Mouse (Mus musculus) neural tube, embryonic 13.5 days (tissue): ENCODE measurements around the gene Epc2. TPM values are rescaled to one million over a fixed set of nuclear protein-coding genes. Genes with fewer than 3 reads are reported as not detected.
"Not testable (repeated sequence)": the region's sequence is repeated elsewhere in the genome, so short reads cannot be mapped to it uniquely, and the experiment has no call there.

Experiments
- ATAC-seq: fragments of 200-750 bp; cut with Nextera tagmentation; 2 replicates; pipeline ENCODE4 v1.8.0; 2017; ENCODE audit warnings: low read depth, mild to moderate bottlenecking, moderate TSS enrichment, moderate library complexity
- H3K27ac ChIP-seq: fragments of 300-500 bp; sonication (generic); replicated peaks from 2 replicates; pipeline ENCODE4 v1.5.1; 2015; ENCODE audit warnings: moderate library complexity, mild to moderate bottlenecking, inconsistent platforms
- H3K27me3 ChIP-seq: fragments of 300-500 bp; sonication (generic); 2 replicates; pipeline ENCODE4 v1.6.1; 2015; ENCODE audit warnings: mild to moderate bottlenecking, inconsistent platforms
- H3K36me3 ChIP-seq: fragments of 300-500 bp; sonication (generic); 2 replicates; pipeline ENCODE4 v1.6.1; 2015; ENCODE audit warnings: mild to moderate bottlenecking, inconsistent platforms
- H3K4me1 ChIP-seq: fragments of 300-500 bp; sonication (generic); replicated peaks from 2 replicates; pipeline ENCODE4 v1.6.1; 2015; ENCODE audit warnings: inconsistent platforms
- H3K4me2 ChIP-seq: fragments of 300-500 bp; sonication (generic); 2 replicates; pipeline ENCODE4 v1.6.1; 2015; ENCODE audit warnings: inconsistent platforms, mild to moderate bottlenecking, moderate library complexity
- H3K4me3 ChIP-seq: fragments of 300-500 bp; sonication (generic); 2 replicates; pipeline ENCODE4 v1.5.1; 2015; ENCODE audit warnings: mild to moderate bottlenecking, inconsistent platforms
- H3K9ac ChIP-seq: fragments of 300-500 bp; sonication (generic); 2 replicates; pipeline ENCODE4 v1.6.1; 2015; ENCODE audit warnings: moderate library complexity, mild to moderate bottlenecking, inconsistent platforms
- H3K9me3 ChIP-seq: fragments of 300-500 bp; sonication (generic); 2 replicates; pipeline ENCODE4 v1.6.1; 2016; ENCODE audit warnings: inconsistent platforms
- WGBS: fragments of 180-500 bp; shearing (Covaris S2); methylation state at CpG from one replicate; pipeline ENCODE4 v1.1.7; 2015; 5-methylcytosine and 5-hydroxymethylcytosine counted together
- polyA plus RNA-seq: library from polyadenylated mRNA; unstranded; fragments of >200 nt; fragmentation: Nextera tagmentation; extraction: Ambion mirVana; gene quantifications from 2 replicates; pipeline ENCODE4 v1.2.1, GENCODE M21; 2015

Gene Epc2
- polyA plus RNA-seq, 1 experiment from 2014 or later = 9.8 TPM

DNA sequence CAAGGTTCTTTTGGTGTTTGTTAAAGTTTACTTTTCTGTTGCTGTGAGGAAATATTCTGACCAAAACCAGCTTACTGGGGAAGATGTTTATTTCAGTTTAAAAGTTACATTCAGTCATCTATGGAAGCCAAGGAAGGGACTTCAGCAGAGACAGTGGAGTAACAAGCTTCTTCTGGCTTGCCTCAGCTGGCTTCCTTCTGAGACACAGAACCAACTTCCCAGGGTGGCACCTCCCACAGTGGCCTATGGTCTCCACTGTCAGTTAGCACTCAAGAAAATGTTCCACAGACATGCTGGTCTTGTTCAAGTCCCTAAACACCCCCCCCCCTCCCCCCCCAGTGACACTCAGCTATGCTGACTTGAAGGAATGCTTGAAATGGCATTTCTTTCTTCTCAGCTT, 30.9 kb downstream of the Epc2 start:
- ATAC-seq = no peak
- no peaks in the 10 kb centered on the region for H3K4me1 ChIP-seq

DNA sequence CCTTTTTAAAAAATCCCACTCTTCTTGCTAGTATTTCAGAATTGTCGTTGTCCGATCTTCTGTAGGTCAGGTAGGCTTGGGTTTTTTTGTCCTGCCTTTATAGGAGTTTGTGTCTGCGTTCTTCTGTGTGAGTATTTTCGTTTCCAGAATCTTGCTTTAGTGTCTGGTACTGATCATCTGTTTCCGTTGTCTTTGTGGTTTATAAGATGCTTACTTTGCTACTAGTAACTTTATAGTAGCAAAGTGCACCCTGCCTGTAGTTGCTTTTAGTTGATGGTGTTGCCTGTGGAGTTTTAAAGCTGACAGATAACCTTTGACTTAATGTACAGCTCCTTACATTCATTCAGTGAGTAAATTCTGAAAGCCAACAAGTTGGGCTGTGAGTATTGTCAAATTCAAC, 32.1 kb downstream of the Epc2 start:
- H3K36me3 ChIP-seq = 0 out of 2 replicates have a peak, but pooled peaks cover 3% of the 10 kb centered on the region
- WGBS = 96% methylated on average over 5 of the region's 5 CpGs
- no peak overlapping the region for H3K4me2 ChIP-seq
- no peaks in the 10 kb centered on the region for H3K27me3 ChIP-seq
- no peak overlapping the region for H3K27ac ChIP-seq
- no peaks in the 10 kb centered on the region for H3K4me1 ChIP-seq
- no peaks in the 10 kb centered on the region for H3K9me3 ChIP-seq
- ATAC-seq = no peak
- no peak overlapping the region for H3K4me3 ChIP-seq
- no peak overlapping the region for H3K9ac ChIP-seq

More for the DNA sequence above, 30.9 kb downstream of the Epc2 start:
- Histone ChIP-seq H3K4me2 (no peak overlapping the region), H3K27ac (no peak overlapping the region), H3K9me3 (no peaks in the 10 kb centered on the region), H3K4me3 (no peak overlapping the region), H3K9ac (no peak overlapping the region), H3K36me3 (0 out of 2 replicates have a peak, but pooled peaks cover 3% of the 10 kb centered on the region), H3K27me3 (no peaks in the 10 kb centered on the region)

DNA sequence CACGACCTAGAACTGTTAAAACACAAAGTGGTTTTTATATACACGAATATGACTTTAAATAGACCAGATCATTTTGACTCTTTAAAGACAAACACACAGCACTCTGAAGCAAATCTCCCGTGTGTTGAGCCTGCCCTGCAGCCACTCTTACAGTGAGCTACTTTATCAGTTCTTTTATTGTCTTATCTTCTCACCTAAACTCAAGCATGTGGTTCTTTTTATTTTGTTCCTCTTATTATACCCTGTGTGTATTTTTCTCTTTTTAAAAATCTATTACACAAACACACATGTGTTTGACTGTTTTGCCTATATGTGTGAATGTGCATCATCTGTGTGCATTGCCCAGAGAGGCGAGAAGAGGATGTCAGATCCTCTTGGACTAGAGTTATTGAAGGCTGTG, 50.1 kb downstream of the Epc2 start:
- no peak overlapping the region for H3K4me3 ChIP-seq
- H3K4me2 ChIP-seq = no peak overlapping the region
- no peak overlapping the region for H3K9ac ChIP-seq
- 0 out of 2 replicates have a peak, but pooled peaks cover 5% of the 10 kb centered on the region for H3K4me1 ChIP-seq
- no peaks in the 10 kb centered on the region for H3K36me3 ChIP-seq
- no peaks in the 10 kb centered on the region for H3K27me3 ChIP-seq
- no peak for ATAC-seq
- WGBS = 54% methylated on average over 4 of the region's 4 CpGs
- no peaks in the 10 kb centered on the region for H3K9me3 ChIP-seq
- H3K27ac ChIP-seq = no peak overlapping the region

DNA sequence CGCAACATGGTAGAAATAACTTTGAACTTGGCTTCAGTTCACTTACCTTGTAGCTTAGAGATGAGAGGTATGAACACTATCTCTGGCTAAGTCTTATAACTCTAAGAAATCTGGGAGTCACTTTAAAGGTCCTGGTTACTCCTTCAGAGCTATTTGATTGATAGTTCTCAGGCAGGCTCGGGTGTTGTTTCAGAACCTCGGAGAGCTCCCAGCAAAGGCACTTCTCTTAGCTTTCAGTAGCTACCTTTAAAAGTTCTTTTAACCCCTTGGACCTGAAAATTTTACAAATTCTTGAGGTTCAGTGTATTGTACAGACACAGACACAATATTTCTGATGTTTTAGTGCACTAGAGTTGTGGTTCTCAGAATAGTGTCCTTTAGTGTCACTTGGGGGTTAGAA, 52.3 kb downstream of the Epc2 start:
- Histone ChIP-seq H3K4me1 (0 out of 2 replicates have a peak, but pooled peaks cover 1% of the 10 kb centered on the region), H3K27ac (no peak overlapping the region), H3K36me3 (no peaks in the 10 kb centered on the region), H3K9me3 (no peaks in the 10 kb centered on the region), H3K4me3 (no peak overlapping the region), H3K4me2 (no peak overlapping the region), H3K27me3 (no peaks in the 10 kb centered on the region), H3K9ac (no peak overlapping the region)
- 67% methylated on average over 3 of the region's 3 CpGs for WGBS
- ATAC-seq = no peak

DNA sequence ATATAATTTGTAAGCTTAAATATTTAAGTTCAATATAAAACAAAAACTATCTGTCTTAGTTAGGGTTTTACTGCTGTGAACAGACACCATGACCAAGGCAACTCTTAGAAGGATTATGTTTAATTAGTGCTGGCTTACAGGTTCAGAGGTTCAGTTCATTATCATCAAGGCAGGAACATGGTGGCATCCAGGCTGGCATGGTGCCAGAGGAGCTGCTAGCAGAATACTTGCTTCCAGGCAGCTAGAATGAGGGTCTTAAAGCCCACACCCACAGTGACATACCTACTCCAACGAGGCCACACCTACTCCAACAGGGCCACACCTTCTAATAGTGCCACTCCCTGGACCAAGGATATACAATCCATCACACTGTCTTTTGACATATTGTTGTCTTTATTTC, 53.9 kb downstream of the Epc2 start:
- not testable (repeated sequence) for H3K36me3 ChIP-seq, H3K27me3 ChIP-seq, H3K27ac ChIP-seq, H3K9me3 ChIP-seq, H3K4me2 ChIP-seq, H3K4me3 ChIP-seq, H3K9ac ChIP-seq, ATAC-seq, H3K4me1 ChIP-seq
- WGBS = 85% methylated on average over 1 of the region's 1 CpGs

DNA sequence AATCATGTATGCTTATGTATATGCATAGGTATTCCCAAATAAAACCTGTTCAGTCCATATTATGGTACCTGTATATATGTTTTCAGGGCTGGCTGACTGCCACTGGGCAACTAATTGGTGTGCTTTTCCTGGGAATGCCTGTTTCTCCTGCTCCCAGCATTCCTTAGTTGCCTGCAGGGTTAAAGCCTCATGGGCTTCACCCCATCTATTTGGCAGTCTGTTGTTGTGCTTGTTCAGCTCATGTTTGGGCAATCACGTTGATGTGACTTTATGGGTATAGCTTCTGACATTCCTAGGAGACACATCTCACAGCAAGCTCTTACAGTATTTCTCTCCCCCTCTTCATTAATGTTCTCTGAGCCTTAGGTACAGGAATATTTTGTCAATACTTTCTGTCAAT, 59.5 kb downstream of the Epc2 start:
- Histone ChIP-seq H3K4me2 (no peak overlapping the region), H3K4me1 (peaks cover 20% of the 10 kb centered on the region), H3K36me3 (no peaks in the 10 kb centered on the region), H3K9me3 (no peaks in the 10 kb centered on the region), H3K27me3 (no peaks in the 10 kb centered on the region), H3K9ac (no peak overlapping the region), H3K4me3 (no peak overlapping the region), H3K27ac (peak overlapping the region; percentile 34; the same call in 1 of the 2 replicates)
- 31% methylated on average over 1 of the region's 1 CpGs for WGBS
- ATAC-seq = peak; percentile 61; the same call in 1 of the 2 replicates

DNA sequence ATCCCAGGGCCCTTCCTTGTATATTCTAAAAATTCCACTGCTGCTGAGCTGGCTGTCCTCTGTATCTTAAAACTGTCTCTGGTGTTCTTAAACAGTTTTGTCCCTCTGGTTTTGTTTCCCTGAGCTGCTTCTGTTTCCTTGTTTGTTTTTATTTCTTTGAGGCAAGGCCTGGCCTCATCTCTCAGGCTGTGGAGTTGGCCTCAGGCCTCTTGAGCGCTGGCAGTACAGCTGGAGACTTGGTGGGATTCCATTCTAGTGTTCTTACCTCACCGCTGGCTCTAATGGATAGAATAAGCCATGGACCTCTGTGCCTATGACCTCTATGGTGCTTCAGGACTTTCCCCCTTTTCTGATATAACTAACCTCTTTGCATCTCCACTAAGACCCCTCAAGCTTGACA, 64.7 kb downstream of the Epc2 start:
- Histone ChIP-seq H3K27me3 (no peaks in the 10 kb centered on the region), H3K9ac (no peak overlapping the region), H3K4me3 (no peak overlapping the region), H3K27ac (no peak overlapping the region), H3K36me3 (no peaks in the 10 kb centered on the region), H3K9me3 (no peaks in the 10 kb centered on the region), H3K4me2 (no peak overlapping the region), H3K4me1 (peaks cover 13% of the 10 kb centered on the region)
- ATAC-seq = no peak
- WGBS = 92% methylated on average over 2 of the region's 2 CpGs

DNA sequence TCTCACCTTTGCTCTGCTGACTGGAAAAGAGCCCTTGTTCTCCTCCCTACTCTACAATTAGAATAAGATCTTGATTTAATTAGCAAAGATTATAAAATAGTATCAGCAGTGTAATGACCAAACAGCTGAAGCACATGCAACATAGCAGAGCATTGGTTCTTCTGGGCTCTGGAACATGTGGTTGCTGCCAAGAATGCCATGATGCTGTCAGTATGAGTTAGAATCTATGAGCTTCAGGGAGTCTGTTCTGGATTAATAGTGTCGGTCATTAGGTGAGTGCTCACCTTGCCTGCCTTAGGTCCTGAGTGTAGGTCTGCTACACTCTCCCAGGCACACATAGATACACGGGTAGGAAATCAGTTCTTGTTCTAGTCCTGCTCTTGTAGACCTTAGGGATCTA, 69.1 kb downstream of the Epc2 start:
- Histone ChIP-seq H3K4me3 (no peak overlapping the region), H3K9me3 (no peaks in the 10 kb centered on the region), H3K4me2 (no peak overlapping the region), H3K36me3 (0 out of 2 replicates have a peak, but pooled peaks cover 3% of the 10 kb centered on the region), H3K27ac (no peak overlapping the region), H3K9ac (no peak overlapping the region), H3K27me3 (no peaks in the 10 kb centered on the region), H3K4me1 (peaks cover 24% of the 10 kb centered on the region; the same call in 1 of the 2 replicates)
- no peak for ATAC-seq
- 89% methylated on average over 2 of the region's 2 CpGs for WGBS

DNA sequence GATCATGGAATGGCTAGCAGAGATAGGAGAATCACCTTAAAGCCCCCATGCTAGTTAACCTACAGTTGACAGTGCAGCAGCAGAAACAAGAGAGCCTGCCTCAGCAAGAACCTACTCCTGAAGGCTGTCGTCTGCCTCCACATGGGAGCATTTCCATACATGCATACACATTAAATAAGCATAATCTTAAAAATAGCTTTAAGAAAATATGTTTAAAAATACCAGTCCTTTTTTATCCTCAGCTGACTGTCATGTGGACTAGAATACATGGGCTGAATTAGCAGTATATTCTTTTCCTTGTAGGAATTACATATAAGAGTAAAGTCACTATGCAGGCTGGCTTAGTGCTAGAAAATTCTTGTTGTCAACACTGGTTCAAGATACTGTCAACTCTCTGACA, 69.7 kb downstream of the Epc2 start:
- peaks cover 24% of the 10 kb centered on the region; the same call in 1 of the 2 replicates for H3K4me1 ChIP-seq
- no peak overlapping the region for H3K4me3 ChIP-seq
- H3K9me3 ChIP-seq = no peaks in the 10 kb centered on the region
- no peak overlapping the region for H3K9ac ChIP-seq
- no peak overlapping the region for H3K4me2 ChIP-seq
- 78% methylated on average over 1 of the region's 1 CpGs for WGBS
- 0 out of 2 replicates have a peak, but pooled peaks cover 3% of the 10 kb centered on the region for H3K36me3 ChIP-seq
- no peak for ATAC-seq
- H3K27ac ChIP-seq = no peak overlapping the region
- no peaks in the 10 kb centered on the region for H3K27me3 ChIP-seq

DNA sequence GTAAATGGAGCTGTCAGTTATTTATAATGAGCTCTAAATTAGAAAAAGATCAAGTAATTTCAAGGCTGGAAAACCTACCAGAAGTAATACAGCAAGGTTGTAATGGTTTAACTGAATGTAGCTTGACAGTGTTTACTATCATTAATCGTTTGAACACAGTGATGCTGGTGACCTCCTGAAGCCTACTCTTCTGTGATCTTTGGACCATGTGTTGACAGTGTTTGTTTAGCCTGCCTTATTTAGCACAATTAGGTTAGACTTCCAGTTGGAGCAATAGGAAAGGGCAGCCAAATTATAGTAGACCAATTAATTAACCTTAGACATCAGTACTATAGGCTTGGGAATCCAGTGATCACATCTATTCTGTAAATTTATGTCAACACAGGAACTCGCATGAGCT, 70.3 kb downstream of the Epc2 start:
- no peaks in the 10 kb centered on the region for H3K9me3 ChIP-seq
- no peak overlapping the region for H3K4me3 ChIP-seq
- 83% methylated on average over 2 of the region's 2 CpGs for WGBS
- H3K4me1 ChIP-seq = peaks cover 24% of the 10 kb centered on the region; the same call in 1 of the 2 replicates
- no peak for ATAC-seq
- H3K27ac ChIP-seq = no peak overlapping the region
- no peak overlapping the region for H3K9ac ChIP-seq
- H3K27me3 ChIP-seq = no peaks in the 10 kb centered on the region
- H3K4me2 ChIP-seq = no peak overlapping the region
- 0 out of 2 replicates have a peak, but pooled peaks cover 3% of the 10 kb centered on the region for H3K36me3 ChIP-seq

DNA sequence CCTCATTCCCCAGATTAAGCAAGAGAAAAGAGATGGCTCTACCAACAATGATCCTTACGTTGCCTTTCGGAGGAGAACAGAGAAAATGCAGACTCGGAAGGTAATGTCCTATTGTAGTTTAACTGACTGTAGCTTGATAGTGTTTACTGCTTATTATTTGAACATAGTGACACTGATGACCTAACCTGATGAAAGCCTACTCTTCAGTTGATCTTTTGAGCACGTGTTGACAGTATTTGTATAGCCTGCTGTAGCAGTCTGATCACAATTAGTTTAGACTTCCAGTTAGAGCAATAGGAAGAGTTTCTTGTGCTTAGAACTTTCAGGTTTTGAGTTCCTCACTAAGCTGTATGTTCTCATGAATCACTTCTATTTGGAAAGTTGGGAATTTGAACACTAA, 71.3 kb downstream of the Epc2 start:
- Histone ChIP-seq H3K9me3 (no peaks in the 10 kb centered on the region), H3K27ac (no peak overlapping the region), H3K4me2 (no peak overlapping the region), H3K4me1 (peaks cover 24% of the 10 kb centered on the region; the same call in 1 of the 2 replicates), H3K27me3 (no peaks in the 10 kb centered on the region), H3K4me3 (no peak overlapping the region), H3K9ac (no peak overlapping the region), H3K36me3 (0 out of 2 replicates have a peak, but pooled peaks cover 3% of the 10 kb centered on the region)
- WGBS = 78% methylated on average over 4 of the region's 4 CpGs
- ATAC-seq = no peak

DNA sequence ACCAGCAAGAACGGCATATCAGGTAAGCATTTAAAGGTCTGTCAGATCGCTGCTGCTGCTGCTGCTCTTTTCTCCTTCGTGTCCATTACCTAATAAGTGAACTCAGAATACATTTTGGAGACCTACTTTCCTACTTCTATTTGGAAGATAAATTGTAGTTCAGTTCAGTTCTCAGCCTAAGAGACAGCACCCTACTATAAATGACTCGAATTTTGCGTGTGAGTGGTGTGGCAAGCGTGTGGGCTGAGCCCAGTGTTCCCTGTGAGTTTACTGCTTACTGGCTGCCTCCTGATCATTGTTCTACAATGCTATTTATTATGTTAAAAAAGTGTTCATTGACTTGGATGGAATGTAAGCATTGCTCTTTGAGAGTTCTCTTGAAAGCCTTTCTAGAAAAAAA, 85.9 kb downstream of the Epc2 start:
- Histone ChIP-seq H3K36me3 (peaks cover 18% of the 10 kb centered on the region), H3K27me3 (no peaks in the 10 kb centered on the region), H3K9me3 (no peaks in the 10 kb centered on the region), H3K4me2 (no peak overlapping the region), H3K4me3 (no peak overlapping the region), H3K9ac (no peak overlapping the region), H3K27ac (no peak overlapping the region), H3K4me1 (no peaks in the 10 kb centered on the region)
- WGBS = 91% methylated on average over 6 of the region's 6 CpGs
- ATAC-seq = no peak

DNA sequence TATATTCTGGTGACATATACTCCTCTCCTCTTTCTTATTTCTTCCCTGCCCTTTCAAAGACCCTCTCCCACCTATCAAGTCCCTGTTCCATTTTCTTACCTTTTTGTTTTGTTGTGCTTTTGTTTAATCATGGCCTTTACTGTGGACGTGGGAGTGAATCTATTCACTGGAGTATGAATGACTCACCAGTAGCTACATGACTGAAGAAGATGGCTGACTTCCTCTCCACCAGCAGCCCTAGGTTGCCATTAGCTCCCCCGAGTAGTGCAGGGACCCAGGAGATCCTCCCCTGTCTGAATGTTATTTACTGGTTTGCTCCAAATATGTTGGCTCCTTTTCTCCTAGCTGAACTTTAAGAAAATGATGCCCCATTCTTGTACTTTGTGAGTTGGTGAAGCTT, 86.8 kb downstream of the Epc2 start:
- Histone ChIP-seq H3K4me3 (no peak overlapping the region), H3K27ac (no peak overlapping the region), H3K9me3 (no peaks in the 10 kb centered on the region), H3K4me1 (no peaks in the 10 kb centered on the region), H3K4me2 (no peak overlapping the region), H3K36me3 (peaks cover 18% of the 10 kb centered on the region), H3K27me3 (no peaks in the 10 kb centered on the region), H3K9ac (no peak overlapping the region)
- WGBS = 71% methylated on average over 2 of the region's 2 CpGs
- ATAC-seq = no peak
